Mouse (Mus musculus) spleen, postnatal 0 days (tissue): ENCODE results near the gene R3hdm2. TPM values are rescaled to one million over a fixed set of nuclear protein-coding genes. Genes with fewer than 3 reads are reported as not detected.

Experiments
- polyA plus RNA-seq: library from polyadenylated mRNA; unstranded; fragments of >200 nt; fragmentation: Nextera tagmentation; extraction: Ambion mirVana; gene quantifications from 2 replicates; pipeline ENCODE4 v1.2.1, GENCODE M21; 2015

R3hdm2 gene
- polyA plus RNA-seq = 14.1 and 16.8 TPM in 2 replicates

GRCm38 (mm10) chr10:127380251-127380691, at the start of gene R3hdm2:
R3hdm2 (plus strand) TSS chr10:127380327.

GRCm38 (mm10) chr10:127341891-127342639, 38.1 kb upstream of the R3hdm2 start, which contains the start of gene Gli1:
Gli1 (minus strand) TSS chr10:127341974.

GRCm38 (mm10) chr10:127353909-127354895, 25.9 kb upstream of the R3hdm2 start, which contains the start of gene Inhbe:
Inhbe (minus strand) TSS chr10:127354411.

GRCm38 (mm10) chr10:127369834-127370820, 10.0 kb upstream of the R3hdm2 start, which contains the start of gene Inhbc:
Inhbc (minus strand) TSS chr10:127370431.

GRCm38 (mm10) chr10:127500894-127501893, 121.1 kb downstream of the R3hdm2 start, which contains the start of gene Stac3:
Stac3 (plus strand) TSS chr10:127501686.

GRCm38 (mm10) chr10:127514764-127515163, 134.6 kb downstream of the R3hdm2 start, which contains the start of gene Ndufa4l2:
Ndufa4l2 (plus strand) TSS chr10:127514967.

GRCm38 (mm10) chr10:127522088-127522581, 142.0 kb downstream of the R3hdm2 start, which contains the start of gene Shmt2:
Shmt2 (minus strand) TSS chr10:127522444.

GRCm38 (mm10) chr10:127534036-127534928, 154.2 kb downstream of the R3hdm2 start, which contains the start of gene Nxph4:
Nxph4 (minus strand) TSS chr10:127534559.

Other genes with a start within 250 kb of the R3hdm2 start
- gene B4galnt1, start 215.1 kb upstream of the R3hdm2 start, polyA plus RNA-seq = 22.9 and 24.8 TPM in 2 replicates
- 1.5 and 1.6 TPM in 2 replicates for gene Slc26a10, start 199.7 kb upstream of the R3hdm2 start, polyA plus RNA-seq
- 13.1 and 17.5 TPM in 2 replicates for gene Arhgef25, start 190.2 kb upstream of the R3hdm2 start, polyA plus RNA-seq
- 36.1 and 42.7 TPM in 2 replicates for gene Dtx3, start 184.6 kb upstream of the R3hdm2 start, polyA plus RNA-seq
- 41.4 and 44.1 TPM in 2 replicates for gene Pip4k2c, start 168.7 kb upstream of the R3hdm2 start, polyA plus RNA-seq
- 0.06 and 0.15 TPM in 2 replicates for gene Kif5a, start 117.0 kb upstream of the R3hdm2 start, polyA plus RNA-seq
- 94.5 and 104 TPM in 2 replicates for gene Dctn2, start 114.0 kb upstream of the R3hdm2 start, polyA plus RNA-seq
- gene Mbd6, start 91.3 kb upstream of the R3hdm2 start, polyA plus RNA-seq = 11.7 and 14.1 TPM in 2 replicates
- 79.4 and 88.0 TPM in 2 replicates for gene Mars, start 68.5 kb upstream of the R3hdm2 start, polyA plus RNA-seq
- 38.7 and 46.0 TPM in 2 replicates for gene Arhgap9, start 58.4 kb upstream of the R3hdm2 start, polyA plus RNA-seq
- gene Gli1, start 38.4 kb upstream of the R3hdm2 start, polyA plus RNA-seq = 0.66 and 1.1 TPM in 2 replicates
- not detected in 2 replicates for gene Inhbe, start 25.9 kb upstream of the R3hdm2 start, polyA plus RNA-seq
- not detected in 2 replicates for gene Inhbc, start 9.9 kb upstream of the R3hdm2 start, polyA plus RNA-seq
- 0.12 and 0.49 TPM in 2 replicates for gene Stac3, start 121.4 kb downstream of the R3hdm2 start, polyA plus RNA-seq
- 22.4 and 25.0 TPM in 2 replicates for gene Ndufa4l2, start 134.6 kb downstream of the R3hdm2 start, polyA plus RNA-seq
- gene Shmt2, start 142.1 kb downstream of the R3hdm2 start, polyA plus RNA-seq = 80.6 and 92.9 TPM in 2 replicates
- gene Nxph4, start 154.2 kb downstream of the R3hdm2 start, polyA plus RNA-seq = 0.12 TPM in 1 of 2 replicates, not detected in the other
- 29.9 and 45.8 TPM in 2 replicates for gene Lrp1, start 240.8 kb downstream of the R3hdm2 start, polyA plus RNA-seq